Mouse (Mus musculus): ENCODE results near the gene Ptpn3.

The Ptpn3 gene

DNA sequence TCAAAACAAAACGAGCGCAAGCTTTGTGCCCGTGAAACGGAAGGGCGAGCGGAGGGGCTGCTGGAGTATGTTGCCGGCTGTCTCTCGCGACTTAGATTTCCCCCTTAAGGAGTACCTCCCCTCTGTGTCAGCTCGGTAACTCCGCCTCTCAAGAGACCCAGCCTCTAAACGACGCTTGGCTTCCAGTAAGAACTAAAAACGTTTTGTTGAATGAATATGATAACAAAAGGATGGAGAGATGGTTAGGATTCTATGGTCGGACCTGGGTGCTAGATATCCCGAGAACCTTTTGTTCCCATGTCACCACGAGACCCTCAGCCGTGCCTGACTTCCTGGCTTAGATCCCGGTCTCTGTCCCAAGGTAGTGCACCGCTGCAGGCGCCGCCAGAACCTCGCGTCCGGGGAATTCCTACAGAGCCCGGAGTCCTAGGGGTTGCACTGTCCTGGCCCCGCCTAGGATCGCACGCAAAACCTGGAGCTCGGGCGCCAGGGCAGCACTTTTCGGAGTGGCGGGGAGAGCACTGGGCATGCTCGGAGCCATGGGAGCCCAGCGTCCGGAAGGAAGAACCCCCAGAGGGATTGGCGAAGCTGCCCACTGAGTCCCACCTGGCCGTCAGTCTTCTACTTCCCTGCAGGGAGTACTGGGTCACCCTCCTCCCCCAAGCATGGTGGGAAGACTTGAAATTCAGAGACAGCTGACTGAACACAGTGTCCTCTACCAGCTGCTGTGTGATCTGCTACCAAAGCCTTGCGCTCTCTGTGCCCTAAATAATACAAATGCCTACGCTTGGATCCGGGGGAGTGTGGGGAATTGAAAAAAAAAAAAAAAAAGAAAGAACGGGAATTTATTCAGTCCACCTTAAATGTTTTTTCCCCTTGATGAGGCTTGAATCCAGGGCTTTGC lies at the start of gene Ptpn3:
Gene Ptpn3, minus strand, starts transcription at position 428 of the 904 bp plus-strand sequence.
- no peak for DNase-seq (ENCODE audit: low read depth, low spot score)

DNA sequence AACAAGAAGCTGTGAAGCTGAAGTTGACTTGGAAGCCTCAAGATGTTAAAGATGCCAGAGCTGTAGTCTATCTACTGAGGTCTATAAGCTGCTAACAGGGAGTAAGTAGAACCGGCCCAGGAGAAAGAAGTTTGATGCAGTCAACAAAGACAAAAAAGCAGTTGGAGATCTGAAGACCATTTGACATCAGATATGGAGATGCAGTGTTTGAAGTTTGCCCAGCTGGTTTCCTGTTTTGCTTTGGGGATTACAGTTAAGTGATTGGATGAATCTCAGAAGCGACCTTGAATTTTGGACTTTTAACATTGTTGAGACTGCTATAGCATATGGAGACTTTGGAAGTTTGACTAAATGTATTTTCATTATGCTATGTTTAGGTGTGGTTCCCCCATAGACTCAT lies 48.9 kb upstream of the Ptpn3 start:
- DNase-seq (ENCODE audit: low read depth, low spot score), result no peak

DNA sequence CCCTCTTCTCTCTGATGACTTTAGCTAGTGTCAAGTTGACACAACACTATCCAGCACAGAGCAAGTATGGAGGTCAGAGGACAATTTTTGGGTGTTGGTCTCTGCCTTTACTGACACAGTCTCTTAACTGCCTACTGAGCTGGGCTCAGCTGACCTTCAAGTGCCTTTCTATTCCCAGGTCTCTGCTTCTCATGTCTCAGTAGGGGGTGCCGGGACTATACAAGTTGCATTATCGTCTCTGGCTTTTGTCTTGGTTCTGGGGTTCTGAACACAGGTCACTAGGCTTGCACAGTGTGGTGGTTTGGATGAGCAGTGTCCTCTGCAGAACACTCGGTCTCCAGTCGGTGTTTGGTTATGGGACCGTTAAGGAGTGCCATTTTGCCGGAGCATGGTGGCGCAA lies 42.4 kb upstream of the Ptpn3 start:
- no peak for DNase-seq (ENCODE audit: low read depth, low spot score)

DNA sequence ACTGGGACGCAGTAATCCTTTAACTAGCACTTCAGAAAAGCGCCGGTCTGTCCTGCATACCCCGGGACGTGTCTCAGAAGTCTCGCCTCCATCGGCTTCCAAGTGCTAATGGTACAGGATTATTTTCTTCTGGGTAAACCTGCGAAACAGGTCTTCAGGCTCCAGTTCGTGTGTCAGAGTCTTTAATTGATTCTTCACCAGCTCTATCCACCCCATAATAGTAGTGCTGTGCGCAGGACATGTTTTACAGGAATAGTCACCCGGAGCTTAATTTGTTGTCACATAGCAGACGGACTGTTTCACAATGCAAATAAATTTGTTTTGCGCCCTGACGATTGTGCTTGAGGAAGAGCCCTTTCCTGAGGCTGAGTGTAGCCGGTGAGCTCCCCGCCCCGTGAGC lies 37.3 kb upstream of the Ptpn3 start:
- no peak for DNase-seq (ENCODE audit: low read depth, low spot score)

DNA sequence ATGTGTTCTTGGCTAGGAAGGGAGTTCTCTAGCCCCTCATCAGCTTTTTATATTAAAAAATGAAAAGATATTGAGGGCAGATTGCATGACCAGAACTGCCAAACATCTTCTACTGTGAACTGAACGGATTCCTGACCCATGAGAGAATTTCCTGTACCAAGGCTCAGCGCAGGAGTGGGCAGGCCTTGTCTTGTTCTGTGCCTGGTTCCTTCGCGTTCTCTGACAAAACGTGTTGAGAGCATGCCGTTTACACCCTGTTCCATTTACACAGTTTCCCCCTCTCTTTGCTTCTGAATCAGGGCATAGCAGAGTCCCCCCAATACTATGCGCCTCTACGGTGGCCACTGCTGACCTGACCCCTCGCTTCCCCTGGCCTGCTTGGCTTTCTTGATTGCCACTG lies 36.4 kb upstream of the Ptpn3 start:
- DNase-seq (ENCODE audit: low read depth, low spot score), result no peak

DNA sequence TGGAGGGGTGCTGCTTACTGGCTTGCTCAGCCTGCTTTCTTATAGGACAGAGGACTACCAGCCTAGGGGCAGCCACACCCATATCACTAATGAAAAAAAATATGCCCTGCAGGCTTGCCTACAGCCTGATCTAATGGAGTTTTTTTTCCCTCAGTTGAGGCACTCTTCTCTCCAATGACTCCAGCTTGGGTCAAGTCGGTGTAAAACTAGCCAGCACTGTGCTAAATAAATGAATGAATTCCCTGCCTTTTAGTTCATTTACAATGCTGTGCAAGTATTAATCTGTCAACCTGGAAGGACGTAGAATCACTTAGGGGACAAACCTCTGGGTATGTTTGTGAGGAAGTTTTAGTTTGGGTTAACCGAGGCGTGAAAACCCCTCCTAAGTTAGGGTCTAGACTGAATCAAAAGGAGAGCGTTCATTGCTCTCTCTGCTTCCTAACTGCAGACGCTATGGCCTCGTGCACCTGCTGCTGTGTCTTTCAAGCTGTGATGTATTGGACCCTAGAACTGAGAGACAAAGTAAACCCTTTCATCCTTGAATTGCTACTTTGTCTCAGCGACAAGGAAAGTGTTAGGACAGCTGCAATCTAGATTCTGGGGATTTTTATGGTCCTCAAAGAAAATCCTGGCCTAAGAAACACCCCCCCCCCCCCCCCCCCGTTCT lies 33.5 kb upstream of the Ptpn3 start:
- DNase-seq (ENCODE audit: low read depth, low spot score), result no peak

DNA sequence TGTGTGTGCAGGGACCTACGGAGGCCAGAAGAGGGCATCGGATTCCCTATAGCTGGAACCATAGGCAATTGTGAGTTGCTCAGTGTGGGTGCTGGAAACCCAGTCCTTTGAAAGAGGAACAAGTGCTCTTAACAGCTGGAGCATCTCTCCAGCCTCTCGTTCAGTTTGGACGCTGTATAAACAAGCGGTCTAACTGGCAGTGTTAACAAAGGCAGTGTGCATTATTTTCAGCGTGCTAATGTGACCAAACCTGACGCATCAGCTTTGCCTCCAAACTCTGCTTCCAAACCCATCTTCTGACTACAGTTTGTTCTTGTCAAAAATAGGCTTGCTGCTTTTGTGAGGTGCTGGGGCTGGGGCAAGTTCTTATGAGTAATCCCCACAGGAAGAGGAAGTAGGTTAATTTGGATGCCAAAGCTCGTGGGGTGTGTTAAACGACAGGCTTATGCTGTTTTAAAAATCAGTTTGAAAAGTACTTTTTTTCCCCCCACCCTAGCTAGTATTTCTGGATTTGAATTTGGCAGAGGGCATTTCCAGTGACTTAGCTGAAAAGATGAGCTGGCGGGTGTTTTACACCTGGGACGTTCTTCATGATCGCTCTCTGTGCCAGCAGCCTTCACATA lies 32.4 kb upstream of the Ptpn3 start:
- DNase-seq (ENCODE audit: low read depth, low spot score), result no peak

DNA sequence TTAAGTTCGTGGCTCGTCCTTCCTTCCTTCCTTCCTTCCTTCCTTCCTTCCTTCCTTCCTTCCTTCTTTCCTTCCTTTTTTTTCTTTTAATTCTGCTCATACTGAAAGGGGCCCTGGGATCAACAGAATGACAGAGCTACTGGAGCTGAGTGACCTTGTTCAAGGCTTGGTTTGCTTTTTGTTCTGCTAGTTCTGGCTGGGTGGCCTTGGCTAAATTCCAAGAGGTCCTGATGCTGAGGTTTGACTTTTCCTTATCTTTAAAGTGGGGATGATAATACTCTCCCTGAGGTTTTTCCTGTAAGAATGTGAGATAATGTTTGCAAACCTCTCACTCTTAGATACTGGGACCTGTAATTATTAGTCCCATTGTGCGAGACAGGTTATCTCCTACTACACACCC lies 30.9 kb upstream of the Ptpn3 start:
- DNase-seq (ENCODE audit: low read depth, low spot score), result no peak

DNA sequence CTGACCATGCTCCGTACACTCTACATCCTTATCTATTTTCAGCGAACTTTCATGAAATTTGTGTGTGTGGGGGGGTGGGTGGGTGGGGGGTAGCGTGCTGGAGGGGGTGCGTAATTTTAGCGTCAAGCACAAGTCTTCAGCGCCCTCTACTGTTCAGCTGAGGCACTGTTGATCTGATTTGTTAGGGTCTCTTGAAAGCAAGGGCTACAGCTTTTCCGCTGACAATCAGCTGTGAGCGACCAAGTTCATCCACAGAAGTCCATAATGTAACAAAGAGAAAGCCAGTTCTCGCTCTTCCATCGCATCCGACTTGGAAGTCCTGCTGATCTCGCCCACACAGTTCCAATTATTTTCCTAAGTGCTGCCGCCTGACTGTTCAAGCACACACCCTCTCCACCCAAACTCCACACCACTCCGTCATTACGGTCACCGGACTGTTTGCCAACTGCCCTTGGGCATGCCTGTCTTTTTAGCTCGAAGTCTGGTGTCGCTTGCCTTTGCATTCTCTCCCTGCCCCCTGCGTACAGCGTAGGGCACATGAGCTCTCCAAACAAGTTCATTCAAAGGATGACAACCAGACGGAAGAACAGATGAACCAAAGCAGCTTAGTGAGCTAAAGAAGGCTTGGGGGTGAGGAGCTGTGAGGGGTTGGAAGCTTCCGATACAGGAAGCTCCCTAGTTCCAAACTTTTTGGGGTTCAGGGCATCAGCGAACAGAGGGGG lies 19.1 kb upstream of the Ptpn3 start:
- DNase-seq (ENCODE audit: low read depth, low spot score), result no peak

DNA sequence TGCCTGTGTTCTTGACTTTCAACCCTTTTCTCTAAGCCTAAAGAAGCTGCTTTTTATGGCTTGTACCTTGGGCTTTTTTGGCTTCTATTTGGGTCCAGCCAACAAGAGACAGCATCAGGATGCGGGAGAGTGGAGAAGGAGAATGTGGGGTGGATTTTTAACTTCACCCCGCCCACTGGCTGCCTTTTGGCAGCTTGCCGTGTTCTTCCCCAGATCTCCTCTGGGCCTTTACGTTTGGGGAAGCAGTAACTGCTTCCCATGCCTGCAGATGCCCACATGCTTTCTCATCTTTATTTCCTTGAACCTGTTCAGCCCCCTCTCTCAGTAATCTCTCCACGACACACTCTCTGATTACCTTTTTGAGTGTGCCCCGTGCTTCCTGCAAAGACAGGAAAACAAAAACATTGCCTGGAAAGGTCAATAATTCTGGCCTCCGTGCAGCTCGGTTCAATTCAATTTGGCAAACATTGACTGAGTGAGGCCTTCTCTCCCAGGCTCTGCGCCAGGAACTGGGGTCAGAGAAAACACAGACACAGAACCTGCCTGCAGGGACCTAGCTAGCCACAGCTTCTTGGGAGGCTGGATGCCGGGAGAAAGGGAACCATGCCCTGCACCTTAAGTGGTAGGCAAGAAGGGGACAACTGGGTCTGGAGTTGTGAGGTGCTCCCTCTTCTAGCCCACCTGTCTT lies 17.0 kb upstream of the Ptpn3 start:
- no peak for DNase-seq (ENCODE audit: low read depth, low spot score)

DNA sequence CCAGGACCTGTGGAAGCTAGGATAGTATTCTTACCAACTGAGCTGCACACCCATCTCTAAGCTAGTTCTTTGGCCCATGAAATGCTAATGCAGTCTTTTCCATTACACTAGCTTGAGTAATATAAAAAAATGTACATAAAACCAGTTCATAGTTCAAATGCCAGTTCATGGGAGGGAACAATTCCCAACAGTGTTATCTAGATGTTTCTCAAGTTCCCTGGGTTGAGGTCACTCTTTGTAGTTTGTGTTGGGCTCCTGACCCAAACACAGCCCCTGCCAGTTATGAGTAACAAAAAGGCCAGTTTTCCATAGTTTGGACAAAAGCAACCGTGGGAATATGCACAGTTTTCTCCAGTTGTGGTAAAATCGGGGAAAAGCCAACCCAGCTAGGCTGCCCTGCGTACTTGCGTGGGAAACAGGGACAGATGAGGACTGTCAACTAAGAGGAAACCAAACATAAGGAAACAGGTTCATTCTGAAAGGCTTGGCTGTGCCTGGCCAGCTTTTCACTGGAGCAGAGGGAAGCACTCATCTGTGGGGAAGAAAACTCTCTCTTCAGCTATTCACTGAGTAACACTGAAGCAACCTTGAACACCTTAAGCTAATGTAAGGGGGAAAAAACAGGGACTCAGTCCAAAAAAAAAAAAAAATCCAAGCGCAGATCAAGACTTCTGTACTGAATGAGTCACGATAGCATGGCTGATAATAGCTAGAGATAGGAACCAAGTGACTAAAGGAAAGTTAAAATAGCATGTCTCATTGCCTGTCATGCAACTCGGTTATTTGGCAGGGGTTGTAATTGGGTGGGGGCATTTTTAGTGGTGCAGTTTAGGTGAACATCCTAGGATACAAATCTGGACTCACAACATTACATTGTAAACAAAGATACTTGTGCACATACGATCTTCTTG lies 10.9 kb upstream of the Ptpn3 start:
- DNase-seq (ENCODE audit: low read depth, low spot score), result no peak

DNA sequence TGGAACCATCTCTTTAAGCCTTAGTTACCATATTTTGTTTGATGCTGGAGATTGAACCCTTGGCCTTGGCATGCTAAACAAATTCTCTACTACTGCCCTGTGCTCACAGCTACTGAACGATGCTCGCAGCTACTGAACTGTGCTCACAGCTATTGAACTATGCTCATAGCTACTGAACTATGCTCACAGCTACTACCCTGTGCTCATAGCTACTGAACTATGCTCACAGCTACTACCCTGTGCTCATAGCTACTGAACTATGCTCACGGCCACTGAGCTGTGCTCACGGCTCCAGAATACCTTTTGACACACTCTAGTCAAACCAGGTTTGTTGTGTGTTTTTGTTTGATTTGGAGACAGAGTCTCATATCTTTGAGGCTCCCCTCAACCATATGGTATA lies 10.1 kb upstream of the Ptpn3 start:
- no peak for DNase-seq (ENCODE audit: low read depth, low spot score)

DNA sequence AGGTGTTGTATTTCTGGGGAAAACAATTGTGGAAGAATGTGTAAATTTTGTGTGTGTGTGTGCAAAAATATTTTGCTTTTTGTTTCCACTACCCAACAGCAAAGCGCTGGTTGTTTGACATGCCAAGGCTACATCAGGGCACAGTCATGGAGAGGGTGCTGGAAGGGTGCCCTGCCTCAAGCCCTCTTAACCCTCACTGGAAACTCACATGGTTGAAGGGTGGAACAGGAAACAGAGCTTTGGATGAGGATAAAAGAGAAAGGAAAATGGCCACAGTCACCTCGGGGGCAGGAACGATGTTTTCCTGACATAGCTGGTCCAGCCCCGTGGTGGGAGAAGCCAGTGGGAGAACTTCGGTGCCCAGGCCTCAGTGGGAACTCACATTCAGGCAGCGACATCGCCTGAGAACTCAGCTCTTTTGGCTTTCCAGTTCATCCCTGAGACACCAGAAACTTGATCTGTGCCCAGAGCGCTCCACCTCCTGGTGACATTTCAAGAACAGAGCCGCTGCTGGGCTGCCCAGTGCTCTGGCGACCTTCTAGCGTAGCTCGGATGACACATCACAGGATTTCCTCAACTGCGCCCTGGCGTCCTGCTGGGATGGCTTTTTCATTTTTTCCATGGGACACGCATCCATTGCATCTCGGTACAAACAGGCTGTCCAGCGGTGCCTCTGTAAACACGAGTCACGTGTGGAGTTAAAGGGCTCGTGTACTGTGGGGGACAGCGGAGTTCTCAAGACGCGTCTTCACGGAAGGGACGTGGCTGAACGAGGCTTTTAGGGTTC lies 6.8 kb upstream of the Ptpn3 start:
- no peak for DNase-seq (ENCODE audit: low read depth, low spot score)

DNA sequence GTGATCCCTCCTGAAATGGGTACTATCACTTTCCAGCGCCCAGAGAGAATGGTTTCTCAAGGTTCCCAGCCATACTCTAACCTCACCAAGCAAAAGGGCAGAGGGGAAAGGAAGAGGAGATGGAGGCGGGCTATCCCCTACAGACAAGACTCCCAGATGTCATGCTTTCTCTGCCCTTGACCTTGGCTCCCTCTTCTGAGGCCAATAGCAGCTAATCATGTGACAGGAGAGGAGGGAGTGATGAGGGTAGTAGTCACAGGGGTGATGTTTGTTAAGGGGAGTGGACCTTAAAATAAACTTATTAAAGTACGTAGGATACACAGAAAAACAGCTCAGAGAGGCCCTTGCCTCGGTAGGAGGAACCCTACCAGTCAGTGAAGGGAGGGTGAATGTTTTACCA lies 6.1 kb upstream of the Ptpn3 start:
- DNase-seq (ENCODE audit: low read depth, low spot score), result no peak

DNA sequence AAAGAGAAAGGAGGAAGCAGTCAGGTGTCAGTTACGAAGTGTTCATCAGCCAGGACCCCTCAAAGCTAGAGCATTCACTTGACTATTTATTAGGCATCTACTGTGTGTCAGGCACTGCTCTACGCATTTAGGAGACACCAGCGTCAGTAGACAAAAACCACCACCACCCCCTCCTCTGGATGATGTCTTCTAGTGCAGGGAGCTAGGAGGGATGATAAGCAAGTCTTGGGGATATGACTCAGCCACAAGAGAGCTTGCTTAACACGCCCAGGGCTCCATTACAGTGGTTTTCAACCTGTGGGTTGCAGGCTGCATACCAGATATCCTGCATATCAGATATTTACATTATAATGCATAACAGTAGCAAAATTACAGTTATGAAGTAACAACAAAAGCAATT lies 4.6 kb upstream of the Ptpn3 start:
- DNase-seq (ENCODE audit: low read depth, low spot score), result no peak

DNA sequence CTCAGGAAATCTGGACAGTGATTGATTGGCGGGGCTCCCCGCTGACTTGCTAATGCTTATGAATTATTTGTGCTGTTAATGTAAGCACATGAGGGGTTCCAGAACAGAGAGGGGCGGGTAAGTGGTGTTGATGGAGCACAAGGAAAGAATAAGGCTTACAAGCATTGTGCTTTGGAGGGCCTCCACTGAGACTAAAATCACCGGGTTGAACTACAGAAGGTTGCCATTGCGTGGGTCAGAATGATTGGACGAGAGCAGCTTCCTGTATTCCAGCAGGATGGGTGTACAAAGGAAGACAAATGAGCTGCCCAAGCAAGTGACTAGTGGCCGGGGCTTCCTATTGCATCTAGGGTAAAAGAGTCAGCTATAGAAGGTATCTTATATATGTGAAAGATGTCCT lies 4.0 kb upstream of the Ptpn3 start:
- no peak for DNase-seq (ENCODE audit: low read depth, low spot score)

DNA sequence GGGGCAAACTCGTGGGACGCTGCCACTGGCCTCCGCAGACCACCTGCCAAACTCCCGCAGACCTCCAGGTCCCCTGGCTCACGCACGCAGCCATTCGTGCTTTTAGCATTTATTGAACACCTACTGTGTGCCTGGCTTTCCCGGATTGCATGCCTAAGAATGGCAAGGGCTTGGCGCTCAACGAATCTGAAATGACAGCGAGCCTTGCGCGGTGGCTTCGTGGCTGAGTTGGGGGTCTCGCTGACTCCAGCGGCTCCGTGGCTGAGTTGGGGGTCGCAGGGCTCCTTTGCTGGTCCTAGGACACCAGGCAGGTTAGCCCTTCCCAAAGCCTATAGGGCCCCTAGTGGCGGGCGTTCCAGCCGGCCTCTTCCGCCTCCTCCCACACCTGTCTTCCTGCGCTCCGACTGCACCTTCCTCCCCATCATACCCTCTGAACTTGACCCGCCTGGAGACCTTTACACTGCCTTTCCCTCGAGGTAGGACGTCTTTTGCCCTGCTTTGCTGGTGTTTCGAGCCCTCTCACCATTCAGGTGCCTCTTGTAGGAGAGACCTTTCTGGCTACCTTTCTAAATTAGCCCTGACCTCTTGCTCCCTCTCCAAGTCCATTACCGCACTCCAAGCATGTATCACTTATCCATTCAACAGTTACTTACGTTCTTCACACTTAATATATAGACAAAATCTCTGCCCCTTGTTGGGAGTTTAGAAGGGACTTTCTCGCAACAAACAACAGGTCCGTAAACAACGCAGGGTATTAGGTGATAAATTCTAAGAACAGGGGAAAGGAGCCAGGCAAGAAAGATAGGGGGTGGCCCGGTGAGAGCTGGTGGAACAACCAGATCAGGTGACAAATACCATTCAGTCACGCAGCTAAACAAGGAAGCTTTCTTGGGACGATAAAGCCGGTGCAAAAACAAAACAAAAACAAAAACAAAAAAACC lies 898 bp downstream of the Ptpn3 start:
- no peak for DNase-seq (ENCODE audit: low read depth, low spot score)

DNA sequence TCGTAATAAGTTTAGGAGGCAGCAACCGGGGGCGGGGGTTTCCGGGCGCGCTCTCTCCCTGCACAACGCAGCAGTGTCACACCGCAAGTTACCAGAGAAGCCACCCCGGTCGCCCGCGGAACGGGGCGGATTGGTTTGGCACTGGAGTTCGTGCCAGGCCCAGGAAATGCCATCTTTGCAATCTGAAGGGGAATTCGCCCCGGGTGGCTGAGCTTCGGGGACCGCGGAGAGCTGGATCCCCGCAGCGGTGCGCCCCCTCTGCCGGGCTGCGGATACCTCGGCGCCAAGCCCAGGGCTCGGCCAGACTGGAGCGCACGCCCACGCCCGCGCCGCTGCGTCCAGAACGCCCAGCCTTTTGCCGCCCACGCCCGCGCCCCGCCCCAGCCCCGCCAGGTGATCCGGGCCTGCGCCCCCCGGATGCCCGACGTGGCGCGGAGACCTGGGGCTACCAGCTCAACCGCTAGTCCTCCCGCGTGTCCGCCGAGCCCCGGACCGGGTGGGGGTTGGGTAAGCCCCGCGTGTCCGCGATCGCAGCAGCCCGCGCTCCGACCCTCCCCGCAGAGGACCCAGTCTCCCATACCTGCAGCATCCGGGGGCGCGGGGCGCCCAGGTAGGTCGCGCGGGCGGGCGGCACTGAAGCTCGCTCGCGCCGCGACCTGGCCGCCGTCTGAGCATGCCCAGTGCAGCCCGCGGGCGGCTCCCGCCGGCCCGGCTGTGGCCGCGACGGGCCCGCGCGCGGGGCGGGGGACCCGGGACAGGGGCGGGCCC lies 1.8 kb downstream of the Ptpn3 start:
- DNase-seq (ENCODE audit: low read depth, low spot score), result no peak

Measured in retina, adult 2 months (tissue).